Mouse (Mus musculus) MEL (cell line): Measurements from ENCODE around the gene Cpeb1. TPM values are rescaled to one million over a fixed set of nuclear protein-coding genes. Genes with fewer than 3 reads are reported as not detected.

Experiments
- DNase-seq: peaks from one replicate; pipeline ENCODE4 v3.0.0; 2011; ENCODE audit warnings: low read depth, low spot score
- H3K27ac ChIP-seq: 2 replicates; pipeline ENCODE4 v1.5.1; 2012; ENCODE audit warnings: low read depth, mild to moderate bottlenecking, control low read depth, low read length, moderate library complexity; ENCODE audit not compliant: control insufficient read depth
- H3K27me3 ChIP-seq, 2 experiments: fragments of 150-350 bp in 1 of 2; sonication (generic) in 1 of 2; 2 replicates each; pipeline ENCODE4 v1.6.1; 2012; ENCODE audit warnings: low read length in 2 of 2, mild to moderate bottlenecking in 2 of 2, improper control_type of control experiment in 1 of 2, moderate library complexity in 1 of 2; ENCODE audit not compliant: insufficient read depth in 2 of 2, control insufficient read depth in 1 of 2
- H3K36me3 ChIP-seq, 2 experiments: 2 replicates each; pipeline ENCODE4 v1.6.1; 2012 to 2014; ENCODE audit warnings: low read length in 2 of 2, improper control_type of control experiment in 1 of 2, inconsistent platforms in 1 of 2, mild to moderate bottlenecking in 1 of 2; ENCODE audit not compliant: insufficient read depth in 2 of 2, control insufficient read depth in 1 of 2
- H3K4me1 ChIP-seq, 2 experiments: fragments of 150-350 bp in 1 of 2; sonication (generic) in 1 of 2; 2 replicates each; pipeline ENCODE4 v1.6.1; 2012; ENCODE audit warnings: low read length in 2 of 2, improper control_type of control experiment in 1 of 2, mild to moderate bottlenecking in 1 of 2; ENCODE audit not compliant: insufficient read depth in 2 of 2, control insufficient read depth in 1 of 2
- H3K4me3 ChIP-seq, 2 experiments: fragments of 150-350 bp in 1 of 2; sonication (generic) in 1 of 2; 2 replicates each; pipeline ENCODE4 v1.5.1; 2012; ENCODE audit warnings: low read depth in 2 of 2, low read length in 2 of 2, mild to moderate bottlenecking in 2 of 2, moderate library complexity in 2 of 2, control low read depth in 1 of 2, improper control_type of control experiment in 1 of 2; ENCODE audit not compliant: control insufficient read depth in 1 of 2, insufficient read depth in 1 of 2
- H3K79me2 ChIP-seq: 2 replicates; pipeline ENCODE4 v1.6.1; 2012; ENCODE audit warnings: mild to moderate bottlenecking, low read length, moderate library complexity; ENCODE audit not compliant: control insufficient read depth, poor library complexity, insufficient read depth
- H3K9ac ChIP-seq: 2 replicates; pipeline ENCODE4 v1.6.1; 2012; ENCODE audit warnings: low read depth, mild to moderate bottlenecking, control low read depth, low read length, moderate library complexity; ENCODE audit not compliant: control insufficient read depth, poor library complexity, severe bottlenecking
- H3K9me3 ChIP-seq: fragments of 150-350 bp; sonication (generic); replicated peaks from 2 replicates; pipeline ENCODE4 v1.6.1; 2012; ENCODE audit warnings: mild to moderate bottlenecking, low read length, improper control_type of control experiment, moderate library complexity; ENCODE audit not compliant: insufficient read depth
- CHD1 ChIP-seq: IDR thresholded peaks from 2 replicates; pipeline ENCODE4 v1.6.1; 2012; ENCODE audit warnings: low read depth, mild to moderate bottlenecking, inconsistent platforms, low read length, improper control_type of control experiment
- CTCF ChIP-seq, 3 experiments: IDR thresholded peaks in 2 of 3; conservative IDR thresholded peaks in 1 of 3; 2 replicates each; pipeline ENCODE4 v1.5.1; 2011 to 2012; ENCODE audit warnings: low read length in 3 of 3, low read depth in 2 of 3, mild to moderate bottlenecking in 2 of 3, improper control_type of control experiment in 1 of 3, inconsistent platforms in 1 of 3, mixed read lengths in 1 of 3, moderate library complexity in 1 of 3; ENCODE audit not compliant: control insufficient read depth in 1 of 3, insufficient read depth in 1 of 3, poor library complexity in 1 of 3, severe bottlenecking in 1 of 3
- ELF1 ChIP-seq: IDR thresholded peaks from 2 replicates; pipeline ENCODE4 v1.6.1; 2014; ENCODE audit warnings: low read depth, mild to moderate bottlenecking, inconsistent platforms, low read length, improper control_type of control experiment, moderate library complexity
- EP300 ChIP-seq, 2 experiments: IDR thresholded peaks; 2 replicates each; pipeline ENCODE4 v1.6.1; 2011; ENCODE audit warnings: improper control_type of control experiment in 2 of 2, low read length in 2 of 2, low read depth in 1 of 2, mild to moderate bottlenecking in 1 of 2
- GABPA ChIP-seq: IDR thresholded peaks from 2 replicates; pipeline ENCODE4 v1.6.1; 2012; ENCODE audit warnings: low read depth, mild to moderate bottlenecking, inconsistent platforms, low read length, improper control_type of control experiment, moderate library complexity
- GATA1 ChIP-seq: IDR thresholded peaks from 2 replicates; pipeline ENCODE4 v1.6.1; 2011; ENCODE audit warnings: low read depth, low read length, improper control_type of control experiment
- HCFC1 ChIP-seq: IDR thresholded peaks from 2 replicates; pipeline ENCODE4 v1.6.1; 2012; ENCODE audit warnings: low read depth, mild to moderate bottlenecking, inconsistent platforms, low read length, improper control_type of control experiment, moderate library complexity
- JUND ChIP-seq: IDR thresholded peaks from 2 replicates; pipeline ENCODE4 v1.6.1; 2011; ENCODE audit warnings: low read depth, mild to moderate bottlenecking, improper control_type of control experiment, low read length
- MAZ ChIP-seq: IDR thresholded peaks from 2 replicates; pipeline ENCODE4 v1.6.1; 2012; ENCODE audit warnings: low read depth, mild to moderate bottlenecking, inconsistent platforms, low read length, improper control_type of control experiment
- MEF2A ChIP-seq: IDR thresholded peaks from 2 replicates; pipeline ENCODE4 v1.6.1; 2014; ENCODE audit warnings: low read depth, mild to moderate bottlenecking, inconsistent platforms, low read length, improper control_type of control experiment; ENCODE audit not compliant: poor library complexity, insufficient replicate concordance, severe bottlenecking; ENCODE audit errors: extremely low read depth
- NRF1 ChIP-seq: IDR thresholded peaks from 2 replicates; pipeline ENCODE4 v1.6.1; 2014; ENCODE audit warnings: low read depth, mild to moderate bottlenecking, inconsistent platforms, low read length, improper control_type of control experiment, moderate library complexity; ENCODE audit not compliant: poor library complexity, insufficient read depth, severe bottlenecking
- POLR2AphosphoS2 ChIP-seq: IDR thresholded peaks from 2 replicates; pipeline ENCODE4 v1.6.1; 2011; ENCODE audit warnings: low read length, improper control_type of control experiment
- RAD21 ChIP-seq: IDR thresholded peaks from 2 replicates; pipeline ENCODE4 v1.6.1; 2011; ENCODE audit warnings: mild to moderate bottlenecking, low read depth, low read length, improper control_type of control experiment
- SIN3A ChIP-seq: IDR thresholded peaks from 2 replicates; pipeline ENCODE4 v1.6.1; 2012; ENCODE audit warnings: low read length, improper control_type of control experiment, inconsistent platforms
- SMC3 ChIP-seq: IDR thresholded peaks from 2 replicates; pipeline ENCODE4 v1.6.1; 2011; ENCODE audit warnings: low read depth, low read length, improper control_type of control experiment
- TAL1 ChIP-seq: IDR thresholded peaks from 2 replicates; pipeline ENCODE4 v1.6.1; 2012; ENCODE audit warnings: mild to moderate bottlenecking, inconsistent platforms, low read length, moderate library complexity, mixed read lengths
- TBP ChIP-seq: IDR thresholded peaks from 2 replicates; pipeline ENCODE4 v1.8.0; 2011; ENCODE audit warnings: low read depth, low read length, improper control_type of control experiment
- UBTF ChIP-seq: IDR thresholded peaks from 2 replicates; pipeline ENCODE4 v1.6.1; 2012; ENCODE audit warnings: low read depth, mild to moderate bottlenecking, inconsistent platforms, low read length, improper control_type of control experiment, moderate library complexity, borderline replicate concordance; ENCODE audit not compliant: insufficient read depth
- USF1 ChIP-seq: IDR thresholded peaks from 2 replicates; pipeline ENCODE4 v1.6.1; 2014; ENCODE audit warnings: low read depth, mild to moderate bottlenecking, inconsistent platforms, low read length, improper control_type of control experiment, moderate library complexity
- USF2 ChIP-seq, 2 experiments: IDR thresholded peaks; 2 replicates each; pipeline ENCODE4 v1.6.1; 2011 to 2012; ENCODE audit warnings: improper control_type of control experiment in 2 of 2, low read length in 2 of 2, borderline replicate concordance in 1 of 2, inconsistent platforms in 1 of 2, low read depth in 1 of 2, mild to moderate bottlenecking in 1 of 2; ENCODE audit not compliant: insufficient read depth in 1 of 2
- ZC3H11A ChIP-seq: IDR thresholded peaks from 2 replicates; pipeline ENCODE4 v1.6.1; 2012; ENCODE audit warnings: low read depth, mild to moderate bottlenecking, inconsistent platforms, low read length, improper control_type of control experiment
- ZMIZ1 ChIP-seq: IDR thresholded peaks from 2 replicates; pipeline ENCODE4 v1.6.1; 2012; ENCODE audit warnings: low read depth, mild to moderate bottlenecking, inconsistent platforms, low read length, improper control_type of control experiment, moderate library complexity
- ZNF384 ChIP-seq: IDR thresholded peaks from 2 replicates; pipeline ENCODE4 v1.6.1; 2012; ENCODE audit warnings: low read depth, mild to moderate bottlenecking, inconsistent platforms, low read length, improper control_type of control experiment
- polyA plus RNA-seq, 2 experiments: library from polyadenylated mRNA; stranded (reverse) in 1 of 2; unstranded in 1 of 2; fragments of >175 nt in 1 of 2; fragments of >200 nt in 1 of 2; gene quantifications; 2 replicates each; pipeline versions ENCODE4 v1.2.1 to v1.2.4; 2012; ENCODE audit warnings: low replicate concordance in 2 of 2, low read depth in 1 of 2; ENCODE audit not compliant: insufficient read length in 2 of 2, insufficient read depth in 1 of 2, missing spikeins in 1 of 2
- total RNA-seq: library from RNA; depleted of rRNA; stranded (reverse); fragments of 300-350 nt; gene quantifications from 2 replicates; pipeline ENCODE4 v1.2.3, GENCODE M21; 2012

Gene Cpeb1
- total and polyA plus RNA-seq, 3 experiments: not detected

GRCm38 (mm10) chr7:81304100-81304499 is 151.2 kb downstream of the Cpeb1 start:
- no peaks in the 10 kb centered on the region for H3K36me3 ChIP-seq
- H3K9ac ChIP-seq: no peak overlapping the region
- H3K27ac ChIP-seq: no peak overlapping the region
- no peaks in the 10 kb centered on the region for H3K4me1 ChIP-seq
- TF ChIP-seq HCFC1 (no peak), CTCF (IDR thresholded peaks at IDR 0.05 in 2 of 3, conservative IDR thresholded peaks at IDR 0.05 in 1 of 3; ENCODE audit: control insufficient read depth in 1 of 3, insufficient read depth in 1 of 3, low read depth in 2 of 3, low read length in 3 of 3, poor library complexity in 1 of 3, severe bottlenecking in 1 of 3) (no peak), JUND (no peak), SIN3A (no peak), RAD21 (no peak), NRF1 (no peak), ZMIZ1 (no peak), ZC3H11A (no peak), UBTF (no peak), USF1 (no peak), CHD1 (no peak)
- H3K9me3 ChIP-seq: no peaks in the 10 kb centered on the region
- DNase-seq: no peak
- peaks cover 2 to 6% of the 10 kb centered on the region in 2 experiments for H3K27me3 ChIP-seq
- H3K4me3 ChIP-seq: no peak overlapping the region
- no peaks in the 10 kb centered on the region for H3K79me2 ChIP-seq

- Histone ChIP-seq H3K36me3 (no peaks in the 10 kb centered on the region), H3K27ac (no peak overlapping the region), H3K9ac (no peak overlapping the region), H3K79me2 (no peaks in the 10 kb centered on the region), H3K4me3 (no peak overlapping the region), H3K9me3 (no peaks in the 10 kb centered on the region), H3K27me3 (peaks cover 2 to 7% of the 10 kb centered on the region in 2 experiments), H3K4me1 (no peaks in the 10 kb centered on the region)
- DNase-seq: no peak
- TF ChIP-seq ELF1 (no peak), CTCF (IDR thresholded peaks at IDR 0.05 in 2 of 3, conservative IDR thresholded peaks at IDR 0.05 in 1 of 3; ENCODE audit: control insufficient read depth in 1 of 3, insufficient read depth in 1 of 3, low read depth in 2 of 3, low read length in 3 of 3, poor library complexity in 1 of 3, severe bottlenecking in 1 of 3) (peak; percentile 32 to 66 (median 32); a peak in 5 of 6 replicates), USF1 (no peak), TAL1 (no peak), ZC3H11A (no peak)
These were observed 151.6 kb downstream of the Cpeb1 start for GRCm38 (mm10) chr7:81303682-81304081.

GRCm38 (mm10) chr7:81301323-81301722 is 153.9 kb downstream of the Cpeb1 start:
- DNase-seq: no peak
- Histone ChIP-seq H3K27me3 (peaks cover 5 to 12% of the 10 kb centered on the region in 2 experiments), H3K4me3 (no peak overlapping the region)
- TF ChIP-seq TBP (no peak), GABPA (no peak), JUND (no peak), USF2 (IDR thresholded peaks at IDR 0.05; ENCODE audit: borderline replicate concordance in 1 of 2, insufficient read depth in 1 of 2, low read depth in 1 of 2, low read length in 2 of 2) (no peak), GATA1 (no peak), ZMIZ1 (no peak), SMC3 (no peak), USF1 (no peak), POLR2AphosphoS2 (no peak), CHD1 (no peak), MAZ (no peak), MEF2A (no peak), EP300 (IDR thresholded peaks at IDR 0.05; ENCODE audit: low read depth in 1 of 2, low read length in 2 of 2) (no peak), ZNF384 (no peak)
- TF ChIP-seq, all 39 proteins: peak for 0
- no peak overlapping the region for H3K27ac ChIP-seq
- H3K79me2 ChIP-seq: no peaks in the 10 kb centered on the region
- H3K9ac ChIP-seq: no peak overlapping the region
- H3K4me1 ChIP-seq: no peaks in the 10 kb centered on the region
- no peaks in the 10 kb centered on the region for H3K36me3 ChIP-seq
- H3K9me3 ChIP-seq: no peaks in the 10 kb centered on the region
